Mouse (Mus musculus): ENCODE results near the gene Ssxb1. TPM values are rescaled to one million over a fixed set of nuclear protein-coding genes. Genes with fewer than 3 reads are reported as not detected.

Ssxb1 gene
- total RNA-seq (2023): not detected

GRCm38 (mm10) chrX:8413005-8413404, at the start of gene Ssxb1:
Gene Ssxb1 (plus strand): TSS chrX:8413305.

DNA sequence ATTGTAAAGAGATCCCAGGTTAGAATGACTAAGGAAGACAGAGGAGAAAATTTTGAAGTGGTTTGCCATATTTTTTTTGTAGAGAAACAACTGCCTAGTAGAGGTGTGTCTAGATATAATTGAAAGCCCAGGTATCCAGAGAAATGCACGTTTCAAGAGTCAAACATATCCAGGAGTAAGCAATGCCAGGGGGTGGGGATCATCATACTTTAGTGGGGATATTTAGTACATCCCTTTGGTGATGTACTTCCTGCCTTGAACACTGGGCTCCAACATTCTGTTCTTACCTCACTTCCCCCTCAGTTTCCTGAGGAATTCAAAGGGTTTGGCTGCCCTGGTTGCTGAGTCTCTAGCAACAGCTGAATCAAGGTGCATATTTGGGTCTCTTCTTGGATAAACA, 46.4 kb upstream of the Ssxb1 start, which contains the start of gene Ssxb9:
Gene Ssxb9 (plus strand): TSS at position 301 of the 400 bp plus-strand sequence.

GRCm38 (mm10) chrX:8461626-8462025, 48.5 kb downstream of the Ssxb1 start, which contains the start of gene Ssxb2:
Gene Ssxb2 (minus strand): TSS chrX:8461726.

Other genes with a start within 250 kb of the Ssxb1 start
- gene Tbc1d25, start 237.1 kb upstream of the Ssxb1 start, total RNA-seq (2023): 10 to 100 TPM; 10.3 to 15.6 TPM
- gene Ebp, start 219.8 kb upstream of the Ssxb1 start, total RNA-seq (2023): 10 to 100 TPM; 37.5 to 49.5 TPM
- under 1 TPM; 0.31 to 0.77 TPM for gene Porcn, start 206.8 kb upstream of the Ssxb1 start, total RNA-seq (2023)
- 10 to 100 TPM; 14.8 to 17.0 TPM for gene Ftsj1, start 160.9 kb upstream of the Ssxb1 start, total RNA-seq (2023)
- gene Slc38a5, start 142.2 kb upstream of the Ssxb1 start, total RNA-seq (2023): 10 to 100 TPM in 1 of 2 experiments, 1 to 10 TPM in 1; 2.1 to 16.0 TPM
- not detected for gene Ssxb10, start 85.9 kb upstream of the Ssxb1 start, total RNA-seq (2023)
- not detected for gene Ssxb9, start 46.3 kb upstream of the Ssxb1 start, total RNA-seq (2023)
- not detected for gene Ssxb2, start 48.4 kb downstream of the Ssxb1 start, total RNA-seq (2023)
- gene Gm14459, start 111.6 kb downstream of the Ssxb1 start, total RNA-seq (2023): not detected
- not detected for gene Ssxb6, start 134.9 kb downstream of the Ssxb1 start, total RNA-seq (2023)
- gene Ssxb3, start 178.5 kb downstream of the Ssxb1 start, total RNA-seq (2023): not detected